Mouse (Mus musculus): ENCODE measurements at regions not wholly inside any gene's neighbourhood (a gene's known extent, or its start where the extent isn't known, plus 50 kb on each side); places are given as distances from the start of the nearest gene placed in this dataset.

DNA sequence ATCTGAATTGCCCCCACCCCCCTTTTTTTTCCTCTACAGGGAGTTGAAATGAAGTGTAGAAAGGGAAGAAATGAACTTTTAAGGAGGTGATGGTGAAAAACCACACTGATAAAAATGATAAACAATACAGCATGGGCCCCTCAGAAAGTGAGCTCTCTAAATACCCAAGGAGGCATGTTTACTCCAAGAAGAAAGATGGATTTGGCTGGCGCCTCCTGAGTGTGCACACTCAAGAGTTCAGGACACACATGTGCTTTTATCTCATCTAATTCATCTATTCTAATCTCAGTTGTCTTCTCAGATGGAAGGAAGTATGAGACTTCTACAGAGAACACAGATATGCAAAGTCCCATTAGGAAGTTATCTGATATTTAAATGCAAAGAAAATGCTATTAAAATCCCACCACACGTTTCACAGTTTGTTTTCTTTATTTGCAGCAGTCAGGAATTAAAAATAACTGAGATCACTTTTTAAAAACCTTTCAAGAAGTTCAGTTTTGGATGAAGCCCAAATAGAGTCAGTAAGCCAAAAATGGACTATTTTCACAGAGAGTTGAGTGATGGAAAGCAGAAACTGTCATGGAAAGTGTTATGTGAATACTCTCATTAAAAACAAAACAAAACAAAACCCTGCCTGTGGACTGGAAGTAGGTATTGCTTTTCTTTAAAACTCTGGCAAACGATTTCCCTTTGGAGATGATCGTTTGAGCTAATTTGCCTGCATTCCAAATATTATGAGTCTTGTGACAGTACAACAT, 123.1 kb upstream of the Mdfic start:
- TF ChIP-seq EP300 (IDR thresholded peaks at IDR 0.05; ENCODE audit: low read depth): no peak
- TF ChIP-seq CTCF (IDR thresholded peaks at IDR 0.05; ENCODE audit: low read depth): no peak

Data from heart, postnatal 0 days (tissue).